Mouse (Mus musculus) ES-E14 (cell line): ENCODE measurements at regions not wholly inside any gene's neighbourhood (a gene's known extent, or its start where the extent isn't known, plus 50 kb on each side); places are given as distances from the start of the nearest gene placed in this dataset.

Source experiments
- DNase-seq: peaks from one replicate; pipeline ENCODE4 v3.0.0-alpha.2; 2013; ENCODE audit warnings: low read depth, low spot score
- H3K27ac ChIP-seq: 2 replicates; pipeline ENCODE4 v1.5.1; 2012; ENCODE audit warnings: low read depth, mild to moderate bottlenecking, low read length, moderate library complexity, mixed read lengths; ENCODE audit not compliant: poor library complexity, insufficient read depth, severe bottlenecking
- H3K36me3 ChIP-seq: 2 replicates; pipeline ENCODE4 v1.6.1; 2012; ENCODE audit warnings: mild to moderate bottlenecking, low read length, moderate library complexity, mixed read lengths; ENCODE audit not compliant: control insufficient read depth, poor library complexity, insufficient read depth, severe bottlenecking
- H3K4me1 ChIP-seq, 2 experiments: fragments of 150-350 bp in 1 of 2; sonication (generic) in 1 of 2; 2 replicates each; pipeline ENCODE4 v1.6.1; 2012; ENCODE audit warnings: low read length in 2 of 2, mild to moderate bottlenecking in 1 of 2, mixed read lengths in 1 of 2; ENCODE audit not compliant: control insufficient read depth in 2 of 2, insufficient read depth in 2 of 2, poor library complexity in 1 of 2
- H3K4me3 ChIP-seq, 2 experiments: fragments of 150-350 bp in 1 of 2; sonication (generic) in 1 of 2; 2 replicates each; pipeline ENCODE4 v1.5.1; 2012; ENCODE audit warnings: low read length in 2 of 2, low read depth in 1 of 2, mild to moderate bottlenecking in 1 of 2, mixed read lengths in 1 of 2; ENCODE audit not compliant: insufficient read depth in 1 of 2, poor library complexity in 1 of 2, severe bottlenecking in 1 of 2
- H3K9ac ChIP-seq: 2 replicates; pipeline ENCODE4 v1.6.1; 2012; ENCODE audit warnings: low read depth, mild to moderate bottlenecking, low read length, mixed read lengths; ENCODE audit not compliant: poor library complexity, insufficient read depth, severe bottlenecking
- H3K9me3 ChIP-seq: fragments of 150-350 bp; sonication (generic); 2 replicates; pipeline ENCODE4 v1.6.1; 2012; ENCODE audit warnings: low read depth, mild to moderate bottlenecking, low read length; ENCODE audit not compliant: control insufficient read depth, insufficient read depth
- CHD2 ChIP-seq: IDR thresholded peaks from 2 replicates; pipeline ENCODE4 v1.6.1; 2014; ENCODE audit warnings: mild to moderate bottlenecking, low read depth, low read length, inconsistent platforms
- HCFC1 ChIP-seq: IDR thresholded peaks from 2 replicates; pipeline ENCODE4 v1.6.1; 2012; ENCODE audit warnings: low read length, inconsistent platforms, borderline replicate concordance; ENCODE audit not compliant: insufficient read depth
- MAFK ChIP-seq: IDR thresholded peaks from 2 replicates; pipeline ENCODE4 v1.6.1; 2014; ENCODE audit warnings: mild to moderate bottlenecking, low read depth, low read length, inconsistent platforms; ENCODE audit not compliant: insufficient read depth
- ZC3H11A ChIP-seq: IDR thresholded peaks from 2 replicates; pipeline ENCODE4 v1.6.1; 2012; ENCODE audit warnings: low read depth, mild to moderate bottlenecking, inconsistent platforms, low read length, borderline replicate concordance
- ZNF384 ChIP-seq: IDR thresholded peaks from 2 replicates; pipeline ENCODE4 v1.6.1; 2012; ENCODE audit warnings: low read depth, low read length, inconsistent platforms
- in situ Hi-C, 2 experiments: fragments of 600-800 bp; cut with MboI; formaldehyde crosslinking; loops; one replicate each; pipeline ENCODE4 v1.15.1; 2025; ENCODE audit warnings: low sequenced_read_pairs in 2 of 2, inconsistent platforms in 1 of 2; ENCODE audit not compliant: unreplicated experiment in 2 of 2

DNA sequence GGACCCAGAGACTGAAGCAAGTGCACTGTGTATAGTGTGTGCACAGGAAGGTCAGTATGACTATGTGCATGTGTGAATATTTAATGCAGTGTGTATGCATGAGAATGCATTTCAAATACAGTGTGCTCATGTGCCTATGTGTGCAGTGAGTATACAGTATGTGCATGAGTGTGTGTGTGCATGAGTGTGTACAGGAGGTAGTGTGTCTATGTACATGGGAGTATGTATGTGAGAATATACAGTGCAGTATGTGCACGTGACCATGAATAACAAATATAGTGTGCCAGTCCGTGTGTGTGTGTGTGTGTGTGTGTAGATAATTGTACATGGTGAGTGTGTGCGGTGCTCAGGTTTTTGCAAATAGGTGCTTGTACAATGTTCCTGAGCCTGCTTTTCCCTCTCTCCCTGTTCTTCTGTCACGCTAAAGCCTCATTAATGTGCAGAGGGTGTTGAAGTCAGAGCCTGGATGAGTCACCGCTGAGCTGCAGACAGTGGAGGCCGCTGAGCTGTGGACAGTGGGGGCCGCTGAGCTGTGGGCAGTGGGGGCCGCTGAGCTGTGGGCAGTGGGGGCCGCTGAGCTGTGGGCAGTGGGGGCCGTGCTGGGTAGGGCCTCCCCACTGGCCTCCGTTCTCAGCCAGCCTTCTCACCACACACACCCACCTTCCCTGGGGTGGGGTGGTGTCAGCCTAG is 50.8 kb upstream of the Stx16 start:
- Histone ChIP-seq H3K27ac (no peak overlapping the region), H3K4me3 (no peak overlapping the region), H3K4me1 (no peaks in the 10 kb centered on the region), H3K36me3 (no peaks in the 10 kb centered on the region), H3K9ac (no peak overlapping the region), H3K9me3 (no peaks in the 10 kb centered on the region)
- TF ChIP-seq ZC3H11A (no peak), CHD2 (no peak), ZNF384 (no peak), MAFK (no peak), HCFC1 (no peak)
- DNase-seq, result no peak
- in situ Hi-C loops, result no loop called here
